Mouse (Mus musculus) kidney, adult 18-20 months (tissue): ENCODE measurements around the gene Trim62.

Source experiments
- DNase-seq: peaks from one replicate; pipeline ENCODE4 v3.0.0; 2021

Gene Trim62

DNA sequence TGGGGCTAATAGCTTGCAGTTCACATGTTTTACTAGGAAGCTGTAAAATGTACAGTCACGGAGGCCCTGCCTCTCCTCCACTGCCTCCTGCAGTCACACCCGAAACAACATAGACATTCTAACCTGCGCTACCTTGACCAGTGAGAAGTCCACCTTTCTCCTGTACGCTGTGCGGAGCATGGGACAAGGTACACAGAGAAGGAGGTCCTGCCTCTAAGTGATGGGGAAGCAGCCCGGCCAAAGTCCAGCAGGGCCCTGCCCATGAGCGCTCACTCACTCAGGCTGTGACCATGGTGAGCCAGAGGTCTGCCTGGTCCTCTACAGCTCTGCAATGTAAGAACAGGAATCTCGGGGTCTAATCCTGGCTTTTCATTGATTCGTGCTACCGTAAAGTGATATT is 28.7 kb downstream of the Trim62 start:
- DNase-seq: no peak

DNA sequence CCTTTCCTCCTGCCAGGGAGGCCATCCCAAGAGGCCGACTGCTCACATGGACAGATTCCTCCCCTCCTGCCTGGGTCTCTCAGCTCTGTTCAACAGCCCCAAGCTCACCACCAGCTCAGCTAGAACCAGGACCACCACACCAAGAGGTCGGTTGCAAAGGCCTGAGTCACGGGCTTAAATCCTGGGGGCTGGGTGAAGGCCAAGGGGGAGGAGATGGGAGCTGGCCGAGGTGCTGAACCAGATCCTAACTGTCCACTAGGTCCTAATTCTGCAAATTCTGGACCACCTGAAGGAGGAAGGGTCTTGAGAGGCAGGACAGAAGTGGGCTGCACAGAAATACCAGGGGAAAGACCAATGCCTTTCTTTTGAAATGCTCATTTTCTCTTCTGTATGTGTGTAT is 30.4 kb downstream of the Trim62 start:
- no peak for DNase-seq

DNA sequence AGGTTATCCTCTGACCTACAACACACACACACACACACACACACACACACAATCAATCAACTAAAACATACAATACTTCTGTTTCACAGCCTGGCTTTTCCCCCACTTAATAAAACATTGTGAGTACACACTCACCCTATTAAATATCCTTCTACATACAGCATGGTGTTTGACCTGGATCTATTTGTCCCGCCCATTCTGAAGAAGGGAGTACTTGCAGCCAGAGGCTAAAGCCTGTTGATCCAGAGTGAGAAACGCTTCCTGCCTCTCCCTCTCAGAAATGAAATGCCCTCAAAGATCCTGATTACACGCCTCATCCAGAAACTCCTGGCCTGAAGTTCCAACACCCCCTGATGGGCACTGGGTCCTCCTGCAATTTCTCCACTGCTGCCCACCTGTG is 33.7 kb downstream of the Trim62 start:
- no peak for DNase-seq

DNA sequence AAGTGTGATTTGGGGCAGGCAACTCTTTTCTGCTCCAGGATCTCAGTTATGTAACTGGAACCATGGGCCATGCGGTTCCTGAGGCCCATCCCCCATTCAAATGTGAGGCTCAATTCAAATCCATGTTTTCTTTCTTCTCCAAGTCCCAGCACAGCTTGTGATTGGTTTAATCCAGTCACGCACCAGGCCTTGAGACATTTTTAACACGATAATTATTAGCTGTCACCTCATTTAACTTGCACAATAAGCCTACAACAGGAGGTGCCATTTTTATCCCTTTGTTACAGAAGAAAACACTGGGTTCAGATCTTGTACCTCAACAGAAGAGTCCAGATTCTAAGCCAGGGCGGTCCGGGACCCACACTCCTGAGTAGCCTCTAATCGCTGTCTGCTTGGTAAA is 34.4 kb downstream of the Trim62 start:
- DNase-seq: no peak

DNA sequence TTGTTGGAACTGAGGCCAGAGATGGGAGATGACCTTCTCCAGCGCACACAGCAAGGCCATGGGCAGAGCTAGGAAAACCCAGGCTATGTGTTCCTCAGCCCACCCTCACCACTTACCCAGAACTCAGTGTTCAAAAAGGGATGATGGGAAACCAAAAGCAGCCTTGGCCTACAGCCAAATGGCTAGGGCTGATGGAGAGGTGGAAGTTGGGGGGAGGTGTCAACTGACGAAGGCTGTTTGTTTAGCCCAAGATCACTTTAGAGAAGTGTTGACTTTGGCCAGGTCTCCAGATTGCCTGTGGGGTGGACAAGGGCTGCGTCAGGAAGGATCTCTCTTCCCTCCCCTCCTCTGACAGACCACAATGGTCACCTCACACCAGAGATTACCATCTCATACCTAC is 34.8 kb downstream of the Trim62 start:
- no peak for DNase-seq

DNA sequence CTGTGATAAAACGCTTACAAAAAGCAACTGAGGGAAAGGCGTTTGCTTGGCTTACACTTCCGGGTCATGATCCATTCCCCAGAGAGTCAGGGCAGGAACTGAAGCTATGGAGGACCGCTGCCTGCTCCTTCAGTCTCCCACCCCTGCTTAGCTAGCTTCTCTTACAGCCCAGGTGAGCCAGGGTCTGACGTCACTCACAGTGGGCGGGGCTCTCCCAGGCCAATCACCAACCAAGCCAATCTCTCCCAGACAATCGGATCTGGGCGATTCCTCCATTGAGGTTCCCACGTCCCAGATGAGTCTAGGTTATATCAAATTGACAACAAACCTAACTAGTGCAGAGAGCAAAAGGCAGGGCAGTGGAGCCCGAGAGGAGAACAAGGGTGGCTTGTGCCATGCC is 35.7 kb downstream of the Trim62 start:
- no peak for DNase-seq

DNA sequence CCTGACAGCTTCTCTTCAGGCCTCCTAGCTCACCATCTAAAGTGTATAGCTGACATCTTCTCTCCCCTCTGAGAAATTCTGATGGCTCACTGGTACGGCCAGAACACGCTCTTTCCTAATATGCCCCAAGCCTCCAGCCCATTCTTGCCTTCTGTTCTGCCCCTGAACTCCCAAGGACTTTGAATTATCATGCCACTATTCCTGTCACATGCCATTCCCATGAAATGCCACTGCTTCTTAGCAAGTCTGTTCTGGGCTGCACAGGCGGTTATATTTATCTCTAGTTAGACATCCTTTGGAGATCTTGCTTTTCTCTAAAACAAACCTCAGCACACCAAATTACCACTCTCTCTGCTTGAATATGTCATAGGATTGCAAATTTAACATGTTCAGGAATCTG is 40.2 kb downstream of the Trim62 start:
- DNase-seq: no peak

DNA sequence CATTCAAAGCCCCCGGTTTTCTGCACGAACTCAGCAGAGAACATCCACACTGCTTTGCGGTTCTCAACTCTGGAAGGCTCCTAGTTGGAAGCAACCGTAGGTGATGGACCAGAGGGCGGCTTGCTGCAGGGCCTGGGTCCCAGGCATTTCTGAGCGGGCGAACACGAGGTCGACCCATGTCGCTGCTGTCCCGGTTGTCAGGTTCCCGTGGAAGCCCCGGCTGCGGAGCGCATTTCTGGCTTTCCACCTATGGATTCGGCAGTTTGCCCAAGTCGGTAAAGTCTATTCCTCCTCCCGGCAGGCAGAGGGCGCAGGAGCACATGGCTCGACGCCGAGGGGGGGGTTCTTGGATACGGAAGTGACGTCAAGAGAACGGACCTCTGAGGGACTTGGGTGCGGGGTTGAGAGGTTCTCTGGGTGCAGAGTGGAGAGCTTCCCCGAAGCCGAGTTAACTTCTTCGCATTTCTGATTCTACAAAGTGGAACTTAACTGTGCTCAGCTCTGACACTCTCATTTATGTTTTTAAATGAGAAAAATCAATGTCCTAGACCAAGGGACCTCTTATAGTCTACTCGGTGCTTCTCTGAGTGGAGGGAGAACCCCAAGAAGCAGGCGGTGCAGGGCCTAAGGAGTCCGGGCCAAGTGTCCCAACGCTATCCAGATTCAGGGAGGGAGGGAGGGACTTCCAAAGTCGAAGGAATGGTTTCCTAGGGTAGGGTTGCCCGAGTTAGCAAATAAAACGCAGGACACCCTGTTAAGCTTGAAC is 41.6 kb downstream of the Trim62 start:
- DNase-seq: peak; percentile 81

DNA sequence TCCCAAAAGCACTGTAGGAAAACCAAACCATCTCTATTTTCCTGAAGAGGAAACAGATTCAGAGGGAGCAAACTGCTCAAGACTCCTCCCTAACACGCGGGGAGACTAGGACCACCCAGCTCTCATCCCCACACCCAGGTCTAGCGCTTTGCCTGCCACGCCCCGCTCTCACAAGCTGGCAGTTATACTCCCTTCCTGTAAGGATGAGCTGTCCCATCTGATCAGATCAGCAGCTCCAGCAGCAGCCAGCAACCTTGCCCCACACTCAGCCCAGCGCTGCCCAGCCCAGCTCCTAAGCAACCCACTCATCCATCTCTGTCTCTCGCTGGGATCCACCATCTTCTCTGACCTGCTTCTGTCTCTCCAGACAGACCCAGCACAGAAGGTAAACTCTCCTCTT is 49.4 kb downstream of the Trim62 start:
- DNase-seq: no peak

DNA sequence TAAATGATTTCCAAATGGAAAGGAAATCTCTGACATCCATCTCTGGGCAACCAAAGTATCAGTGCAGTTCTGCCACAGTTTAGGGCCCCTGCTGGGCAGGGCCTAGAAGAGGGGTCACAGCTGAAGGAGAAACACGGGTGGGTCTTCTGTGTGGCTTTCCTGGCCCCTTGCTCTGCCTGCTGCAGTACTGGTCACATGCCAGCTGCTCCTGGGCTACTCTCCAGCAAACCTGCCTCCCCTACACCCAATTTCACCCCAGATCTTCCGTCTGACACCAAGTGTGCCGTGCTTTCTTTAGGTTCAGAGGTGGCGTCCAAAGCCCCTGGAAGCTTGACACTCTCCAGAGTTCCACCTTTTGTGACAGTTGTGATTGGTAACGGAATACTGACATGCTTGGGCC is 52.2 kb downstream of the Trim62 start:
- DNase-seq: no peak

DNA sequence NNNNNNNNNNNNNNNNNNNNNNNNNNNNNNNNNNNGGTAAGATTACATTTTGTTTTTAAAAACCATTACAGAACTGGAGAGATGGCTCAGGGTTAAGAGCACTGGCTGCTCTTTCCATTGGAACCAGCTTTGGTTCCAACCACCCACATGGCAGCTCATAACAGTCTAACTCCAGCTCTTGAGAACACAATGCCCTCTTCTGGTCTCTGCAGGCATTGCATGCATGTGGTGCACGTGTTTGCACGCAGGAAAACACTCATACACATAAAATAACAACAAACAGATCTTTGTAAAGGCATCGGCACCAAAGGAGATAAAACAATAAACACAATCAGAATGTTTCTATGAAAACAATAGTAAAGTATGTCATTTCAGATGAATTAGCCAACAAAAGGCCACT is 59.0 kb downstream of the Trim62 start:
- no peak for DNase-seq

DNA sequence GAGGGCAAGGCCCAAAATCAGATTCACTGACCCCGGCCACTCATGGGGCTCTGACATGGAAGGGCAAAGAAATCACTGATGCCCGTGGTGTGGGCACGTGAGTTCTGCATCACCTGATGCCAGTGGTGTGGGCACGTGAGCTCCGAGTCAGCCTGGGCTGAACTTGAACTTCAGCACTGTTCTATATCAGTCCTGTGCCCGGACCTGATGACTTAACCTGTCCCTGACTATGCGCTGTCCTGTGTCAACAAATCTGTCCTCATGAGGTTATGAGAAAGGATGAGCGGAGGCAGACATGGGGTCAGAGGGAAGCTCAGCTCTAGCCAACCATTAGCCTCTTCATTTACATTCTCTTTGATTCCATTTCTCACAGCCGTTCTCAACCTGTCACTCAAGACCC is 63.4 kb downstream of the Trim62 start:
- no peak for DNase-seq

DNA sequence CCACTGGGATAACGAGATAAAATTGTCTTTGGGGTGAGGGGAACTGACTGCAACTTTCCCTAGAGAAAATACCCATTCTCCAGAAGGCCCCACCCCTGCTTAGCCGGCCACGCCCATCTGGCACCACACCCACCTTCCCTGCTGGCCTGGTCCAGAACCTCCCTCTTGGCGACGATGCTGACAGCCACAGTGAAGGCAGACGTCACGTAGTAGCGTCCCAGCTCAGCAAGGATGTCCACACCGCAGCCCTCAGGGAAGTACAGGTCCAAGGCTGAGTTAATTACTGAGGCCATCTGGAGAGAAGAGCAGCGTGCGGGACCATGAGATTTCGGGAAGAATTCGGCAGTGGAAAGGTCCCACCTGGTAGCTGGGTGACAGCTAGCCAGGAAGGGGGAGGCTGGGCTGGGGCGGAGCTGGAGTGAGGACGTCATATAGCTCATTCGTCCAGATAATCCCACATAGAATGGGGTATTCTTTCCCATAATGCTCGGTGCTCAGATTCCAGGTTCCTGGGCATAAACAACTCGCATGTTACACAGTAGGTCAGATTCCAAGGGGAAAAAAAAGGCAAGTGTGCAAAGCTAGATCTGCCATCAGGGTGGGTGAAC is 64.0 kb downstream of the Trim62 start:
- no peak for DNase-seq

DNA sequence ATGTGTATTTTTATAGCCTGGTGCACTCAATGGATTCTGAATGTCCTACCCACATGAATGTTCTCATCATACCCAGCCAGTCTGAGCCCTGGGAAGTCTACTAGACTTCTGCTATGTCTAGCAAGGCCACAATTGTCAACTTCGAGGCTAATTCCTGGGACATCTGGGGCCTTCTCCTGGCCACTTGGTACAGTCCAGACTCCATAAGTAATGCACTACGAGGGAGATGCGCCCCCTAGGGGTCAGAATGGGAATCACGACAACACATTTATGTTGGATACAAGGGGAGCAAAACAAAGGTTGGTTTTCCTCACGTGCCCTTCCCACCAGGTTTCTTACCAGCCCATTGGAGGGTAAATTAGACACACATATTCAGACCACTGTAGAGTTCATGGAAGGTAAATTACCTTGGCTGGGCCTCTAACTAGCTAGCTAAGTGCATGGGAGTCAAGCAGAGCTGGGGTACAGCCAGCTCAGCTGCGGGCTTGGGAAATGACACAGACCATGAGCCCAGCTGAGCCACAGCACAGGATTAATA is 64.8 kb downstream of the Trim62 start:
- peak; percentile 53 for DNase-seq

DNA sequence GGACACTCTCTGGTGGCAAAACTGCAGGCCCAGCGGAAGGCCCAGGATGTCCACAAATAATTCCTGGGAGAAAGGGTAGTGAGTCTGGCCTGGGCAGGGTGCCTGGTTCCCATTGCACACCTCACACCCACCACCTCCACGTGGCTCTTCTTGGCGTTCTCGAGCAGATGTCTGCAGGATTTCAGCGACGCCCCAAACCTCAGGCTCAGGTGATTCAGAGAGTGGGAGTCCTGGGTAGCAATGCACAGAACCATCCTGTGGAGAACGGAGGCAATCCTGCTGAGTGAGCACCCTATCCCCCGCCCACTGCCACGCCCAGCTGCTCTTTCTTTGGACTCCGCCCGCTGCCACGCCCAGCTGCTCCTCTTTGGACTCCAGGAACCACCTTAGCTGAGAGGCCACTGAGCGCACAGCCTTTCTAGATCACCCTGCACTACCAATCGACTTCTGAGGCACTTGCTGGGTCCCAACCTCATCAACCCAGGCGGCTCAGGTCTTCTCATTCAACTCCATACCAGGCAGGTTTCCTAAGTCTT is 66.2 kb downstream of the Trim62 start:
- DNase-seq: peak; percentile 26

DNA sequence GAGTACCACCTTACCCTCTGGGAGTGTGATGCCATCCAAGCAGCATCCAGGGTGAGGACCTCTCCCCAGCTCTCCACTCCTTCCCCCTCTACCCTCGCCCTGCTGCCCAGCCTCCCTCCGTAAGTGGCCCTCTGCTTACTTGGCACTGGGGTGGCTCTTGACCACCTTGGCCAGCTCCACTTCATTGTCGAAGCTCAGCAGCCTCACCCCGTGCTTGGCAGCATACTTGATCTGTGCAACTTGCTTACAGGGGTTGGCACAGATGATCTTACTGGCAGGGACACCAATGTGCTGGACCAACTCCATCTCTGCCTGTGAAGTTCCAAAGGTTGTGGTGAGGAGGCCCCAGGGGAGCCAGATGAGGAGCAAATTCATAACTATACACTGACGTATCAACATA is 67.1 kb downstream of the Trim62 start:
- DNase-seq: peak; percentile 63

DNA sequence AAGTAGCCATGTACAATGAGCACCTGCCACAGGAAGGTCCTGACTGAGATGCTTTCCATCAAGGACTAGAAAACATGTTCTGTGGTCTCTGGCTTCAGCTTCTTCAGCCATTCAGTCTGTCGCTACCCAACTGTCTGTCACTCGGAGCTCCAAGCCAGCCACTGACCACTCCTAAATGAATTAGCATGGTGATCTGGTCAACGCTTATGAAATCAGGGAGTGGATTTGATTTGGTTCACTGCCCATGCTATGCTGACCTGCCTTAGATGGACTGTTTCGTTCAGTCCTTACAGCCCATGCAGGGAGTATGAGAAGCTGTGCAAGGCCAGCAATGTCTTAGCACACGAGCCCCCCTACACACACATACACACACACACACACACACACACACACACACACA is 70.5 kb downstream of the Trim62 start:
- no peak for DNase-seq

DNA sequence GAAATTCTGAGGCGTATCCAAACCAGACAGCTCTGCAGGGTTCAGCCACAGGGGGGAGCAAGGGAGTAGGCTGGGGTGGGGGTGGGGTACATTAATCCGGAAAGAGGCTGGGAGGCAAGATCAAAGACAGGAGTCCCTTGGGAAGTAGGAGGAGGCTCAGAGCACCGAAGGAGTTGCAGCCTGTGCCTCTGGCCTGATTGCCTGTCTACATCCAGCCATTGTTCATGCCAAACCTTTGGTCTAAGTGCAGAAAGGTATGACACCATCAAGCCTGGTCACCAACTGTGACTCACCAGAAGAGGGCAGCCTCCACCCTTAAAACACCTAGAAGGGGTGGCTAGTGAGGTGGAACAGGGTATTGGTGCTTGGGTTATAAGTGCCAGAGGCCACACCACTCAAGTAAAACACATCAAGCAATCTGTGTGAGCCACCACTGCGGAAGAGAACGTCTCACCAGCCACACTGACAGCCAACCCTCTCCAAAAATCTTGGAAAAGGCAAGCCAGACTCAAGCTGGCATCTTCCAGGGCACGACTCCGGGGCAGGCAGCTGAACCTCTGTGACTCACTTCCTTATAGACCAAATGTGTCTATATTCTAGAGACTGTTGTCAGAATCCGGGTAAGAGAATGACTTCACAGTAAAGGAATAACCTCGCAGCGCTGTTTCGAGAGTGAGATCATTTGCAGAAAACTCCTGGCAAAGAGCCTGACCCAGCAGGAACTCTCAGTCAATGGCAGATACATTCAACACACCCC is 74.0 kb downstream of the Trim62 start:
- DNase-seq: peak; percentile 67

DNA sequence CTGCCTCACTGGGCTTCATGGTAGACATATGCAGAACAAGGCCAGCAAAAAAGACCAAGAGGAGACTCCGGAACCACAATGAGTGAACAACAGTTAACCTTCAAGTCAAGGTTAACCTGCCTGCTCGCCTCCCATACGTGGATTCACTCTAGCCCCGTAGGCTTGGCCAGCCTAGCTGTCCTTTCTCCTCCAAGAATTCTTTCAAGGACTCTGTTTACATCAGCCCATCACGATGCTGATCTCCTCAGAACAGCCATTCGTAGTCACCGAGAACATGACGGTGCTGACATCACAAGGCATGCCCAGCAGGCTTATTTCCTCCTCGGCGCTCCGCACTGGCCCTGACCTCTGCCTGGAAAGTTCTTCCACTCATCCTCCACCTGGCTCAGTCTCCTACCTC is 74.8 kb downstream of the Trim62 start:
- DNase-seq: peak; percentile 23

DNA sequence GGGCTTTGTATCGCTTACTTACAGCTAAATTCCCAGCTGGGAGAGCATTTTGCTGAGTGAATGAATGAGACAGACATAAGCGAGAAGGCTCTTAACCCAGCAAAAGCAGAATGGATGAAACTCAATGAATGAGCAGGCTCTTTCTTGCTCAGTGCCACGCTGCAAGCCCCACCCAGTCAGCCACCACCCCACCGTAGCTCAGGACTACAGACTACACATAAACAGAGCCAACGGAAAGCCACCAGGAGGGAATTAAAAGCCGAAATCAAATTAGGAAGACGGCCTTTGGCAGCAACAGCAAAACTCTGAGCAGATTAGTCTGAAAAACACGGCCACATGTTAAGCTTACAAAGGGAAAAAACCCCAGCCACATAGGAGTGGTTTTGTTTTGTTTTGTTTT is 75.5 kb downstream of the Trim62 start:
- no peak for DNase-seq

DNA sequence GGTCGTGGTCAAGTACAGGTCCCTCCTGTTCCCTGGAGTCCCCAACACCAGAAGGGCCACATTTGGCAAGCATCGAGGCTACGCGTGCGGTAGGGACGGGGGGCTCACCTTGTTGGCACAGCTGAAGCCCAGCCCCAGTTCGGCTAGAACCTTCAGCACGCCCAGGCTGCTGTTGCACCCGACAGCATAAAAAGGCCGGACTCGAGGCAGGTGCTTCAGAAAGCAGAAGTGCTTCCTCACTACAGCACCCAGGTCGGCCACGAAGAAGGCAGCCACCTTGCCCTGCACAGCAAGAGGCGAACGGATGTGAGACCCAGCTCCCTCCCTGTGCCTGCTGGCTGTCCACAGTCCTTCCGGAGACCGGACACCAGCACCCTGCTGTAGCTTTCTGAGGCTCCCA is 76.3 kb downstream of the Trim62 start:
- DNase-seq: no peak
